Mouse (Mus musculus): ENCODE data around the gene Gm266.

DNA sequence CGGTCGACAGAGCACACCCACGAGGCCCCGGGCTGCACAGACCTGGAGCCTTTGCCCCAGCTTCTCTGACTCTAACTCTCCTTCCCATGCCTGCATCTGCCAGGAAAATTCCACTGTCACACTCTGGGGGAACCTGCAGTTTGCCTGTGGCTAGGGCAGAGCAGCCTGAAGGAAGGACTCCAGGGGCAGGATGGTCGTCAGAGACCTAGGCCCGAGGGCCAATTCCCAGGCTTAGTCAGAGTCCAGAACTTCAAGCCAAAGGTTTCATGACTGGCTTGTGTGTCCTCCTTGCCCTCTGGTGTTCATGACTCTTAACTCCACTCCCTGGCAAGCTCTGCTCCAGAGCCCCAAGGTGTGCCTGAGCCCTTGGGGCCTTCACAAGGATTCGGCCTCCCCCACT lies 17.4 kb downstream of the Gm266 start:
- TF ChIP-seq CTCF (IDR thresholded peaks at IDR 0.05; ENCODE audit: low read depth, low read length) (no peak), POLR2A (IDR thresholded peaks at IDR 0.05; ENCODE audit: borderline replicate concordance, low read depth, low read length) (no peak)

All from bone marrow macrophage, adult 2 months (primary cell).